Mouse (Mus musculus): ENCODE data around the gene Nup210. TPM values are rescaled to one million over a fixed set of nuclear protein-coding genes. Genes with fewer than 3 reads are reported as not detected.
A peak's percentile ranks its signal among the peaks of the same experiment; 100 is the strongest.

Nup210 gene
- total RNA-seq, 2 experiments from 2014 or later: 244 to 270 TPM

- peak; percentile 89 for ATAC-seq (replicated peaks; ENCODE audit: poor library complexity, severe bottlenecking)
These were observed 127.8 kb downstream of the Nup210 start, which contains the start of gene Iqsec1 for GRCm38 (mm10) chr6:90988648-90989317. Iqsec1 (minus strand) TSS chr6:90988685.

- ATAC-seq (replicated peaks; ENCODE audit: poor library complexity, severe bottlenecking): no peak
These were observed 128.4 kb downstream of the Nup210 start for GRCm38 (mm10) chr6:90988299-90988625.

- no peak for ATAC-seq (replicated peaks; ENCODE audit: poor library complexity, severe bottlenecking)
These were observed 128.9 kb downstream of the Nup210 start for GRCm38 (mm10) chr6:90987561-90988298.

- ATAC-seq (replicated peaks; ENCODE audit: poor library complexity, severe bottlenecking): no peak
These were observed 132.5 kb downstream of the Nup210 start for GRCm38 (mm10) chr6:90984101-90984500.

GRCm38 (mm10) chr6:90974279-90974678, 142.3 kb downstream of the Nup210 start:
- no peak for ATAC-seq (replicated peaks; ENCODE audit: poor library complexity, severe bottlenecking)

GRCm38 (mm10) chr6:90969341-90969871, 147.2 kb downstream of the Nup210 start:
- ATAC-seq (replicated peaks; ENCODE audit: poor library complexity, severe bottlenecking): no peak; the same call in 1 of the 2 replicates

Other genes with a start within 250 kb of the Nup210 start
- 30.9 and 54.3 TPM in 2 replicates for gene Iqsec1, start 128.1 kb downstream of the Nup210 start, total RNA-seq (2014; fragmentation: Nextera tagmentation)
- 14.2 and 15.9 TPM in 2 replicates for gene Iqsec1, start 128.1 kb downstream of the Nup210 start, total RNA-seq (2017)
- 0.32 and 2.5 TPM in 2 replicates for gene Hdac11, start 39.8 kb upstream of the Nup210 start, total RNA-seq (2014; fragmentation: Nextera tagmentation)
- 0.43 and 1.5 TPM in 2 replicates for gene Hdac11, start 39.8 kb upstream of the Nup210 start, total RNA-seq (2017)
- not detected in 2 replicates for gene Fbln2, start 95.6 kb upstream of the Nup210 start, total RNA-seq (2014; fragmentation: Nextera tagmentation)
- gene Fbln2, start 95.6 kb upstream of the Nup210 start, total RNA-seq (2017): not detected in 2 replicates

Data from granulocyte monocyte progenitor cell, adult 5-6 weeks (primary cell).